ENCODE assay signal across 9 mouse cellular contexts in the genomic region with DNA sequence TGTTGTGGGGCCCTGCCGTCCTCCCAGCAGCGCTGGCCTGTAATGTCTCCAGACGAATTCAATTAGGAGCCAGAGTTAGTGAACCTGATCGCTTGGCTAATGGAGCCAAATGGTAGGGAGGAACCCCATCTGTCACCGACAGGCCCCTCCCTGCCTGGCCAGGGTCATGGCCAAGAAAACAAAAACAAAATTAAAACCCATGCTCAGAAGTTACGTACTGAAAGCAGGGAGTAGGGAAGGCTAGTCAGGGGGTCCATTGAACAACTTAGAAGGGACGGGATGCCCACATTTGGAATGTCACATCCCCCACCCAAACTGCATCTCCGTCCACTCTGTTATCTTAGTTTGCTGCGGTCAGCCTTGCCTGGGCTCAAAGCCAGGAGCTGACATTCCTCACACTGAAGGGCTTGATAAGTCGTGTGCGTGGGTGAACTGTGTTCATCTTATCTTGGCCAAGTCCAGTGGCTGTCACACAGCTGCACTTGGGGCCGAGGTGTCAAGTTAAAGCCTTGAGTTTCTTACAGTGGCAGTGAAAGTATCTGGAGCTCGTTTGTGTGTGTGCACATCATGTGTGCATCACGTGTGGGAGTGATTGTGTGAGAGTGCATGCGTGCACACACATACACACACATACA. TPM values are rescaled to one million over a fixed set of nuclear protein-coding genes. Genes with fewer than 3 reads are reported as not detected.
DNase-seq lines count a peak whose midpoint lies in the region; TF ChIP-seq lines count a peak whose summit lies in the region.
"Had no signal": no experiment of that assay in that cellular context is flagged by ENCODE, and none has a peak within 500 bp of the region (broad histone marks: within the 10 kb centered on the region; RNA-seq: fewer than 3 reads in every experiment).

No protein-coding gene starts in this region.

- H3K4me1 ChIP-seq in cerebellum, adult 2 months (ENCODE audit: control insufficient read depth, insufficient read depth, low read length), result peaks cover 16% of the 10 kb centered on the region

- H3K27ac ChIP-seq in cerebellum, adult 2 months (ENCODE audit: insufficient read depth, low read length), result no peak overlapping the region

- H3K27me3 ChIP-seq in cerebellum, adult 2 months (ENCODE audit: control insufficient read depth, insufficient read depth, low read length), result no peaks in the 10 kb centered on the region; the same call in 1 of the 2 replicates

- no peak for TF ChIP-seq POLR2A in cerebellum, adult 2 months (IDR thresholded peaks at IDR 0.05; ENCODE audit: borderline replicate concordance, insufficient read depth, low read length)

- no peak overlapping the region for H3K4me3 ChIP-seq in cerebellum, adult 2 months (replicated peaks; ENCODE audit: insufficient read depth, low read depth, low read length)
- H3K4me3 ChIP-seq: megakaryocyte, embryonic 14.5 days had no signal

- WGBS in cerebellum, adult 2 months, result 11% methylated on average over 15 of the region's 15 CpGs

- TF ChIP-seq CTCF in cerebellum, adult 2 months (IDR thresholded peaks at IDR 0.05; ENCODE audit: borderline replicate concordance, insufficient read depth, low read depth, low read length), result no peak

- DNase-seq in cerebellum, adult 2 months, result peak; percentile 29 to 44
- no peak for DNase-seq in cerebellum, postnatal 4 days (ENCODE audit: low spot score in 2 of 2)
- DNase-seq in adrenal gland, postnatal 10 days, result peak; percentile 50
- peak; percentile 19 for DNase-seq in gastrocnemius, postnatal 25 days
- peak; percentile 6 for DNase-seq in kidney, adult 18-20 months
- peak; percentile 11 for DNase-seq in ovary, postnatal 14 days (ENCODE audit: low spot score)
- no peak for DNase-seq in retina, embryonic 14.5 days (ENCODE audit: low spot score)
- DNase-seq in left cerebral cortex, adult 18-20 months (ENCODE audit: low spot score in 2 of 2), result no peak

RNA-seq across cellular contexts. Expression of a gene that starts 53.2 kb away (rescaled TPM):
- polyA plus RNA-seq in cerebellum, adult 2 months (2012; rRNA removed), result 0.19 and 0.21 TPM in 2 replicates
- under 1 TPM; 0.39 to 0.45 TPM for total RNA-seq in adrenal gland, postnatal 10 days (2021)
- total RNA-seq in gastrocnemius, postnatal 25 days (2021), result under 1 TPM; 0.10 to 0.24 TPM
- 1 to 10 TPM; 5.0 to 5.4 TPM for total RNA-seq in left cerebral cortex, adult 18-20 months (2021)

Comparison
In these comparisons a context has a peak if more than half of its experiments do, and no peak if none do; other contexts are left out.
1. DNase-seq: peak in cerebellum, adult 2 months (2 of 2), adrenal gland, postnatal 10 days (single experiment), gastrocnemius, postnatal 25 days (single experiment), kidney, adult 18-20 months (single experiment) and ovary, postnatal 14 days (single experiment); none in cerebellum, postnatal 4 days (0 of 2), retina, embryonic 14.5 days (single experiment) and left cerebral cortex, adult 18-20 months (0 of 2).
2. RNA of a gene that starts 53.2 kb away (total RNA-seq): 5.0 to 5.4 TPM in left cerebral cortex, adult 18-20 months; 0.39 to 0.45 TPM in adrenal gland, postnatal 10 days and 0.10 to 0.24 TPM in gastrocnemius, postnatal 25 days; every median in the first group is over 4 times any median in the second.